Mouse (Mus musculus) lung, postnatal 25 days (tissue): Measurements from ENCODE around the gene Ogg1.
A peak's percentile ranks its signal among the peaks of the same experiment; 100 is the strongest.
"Not testable (repeated sequence)": the region's sequence is repeated elsewhere in the genome, so short reads cannot be mapped to it uniquely, and the experiment has no call there.

Source experiments
- DNase-seq: peaks from one replicate; pipeline ENCODE4 v3.0.0; 2022; ENCODE audit warnings: low spot score

Ogg1 gene

DNA sequence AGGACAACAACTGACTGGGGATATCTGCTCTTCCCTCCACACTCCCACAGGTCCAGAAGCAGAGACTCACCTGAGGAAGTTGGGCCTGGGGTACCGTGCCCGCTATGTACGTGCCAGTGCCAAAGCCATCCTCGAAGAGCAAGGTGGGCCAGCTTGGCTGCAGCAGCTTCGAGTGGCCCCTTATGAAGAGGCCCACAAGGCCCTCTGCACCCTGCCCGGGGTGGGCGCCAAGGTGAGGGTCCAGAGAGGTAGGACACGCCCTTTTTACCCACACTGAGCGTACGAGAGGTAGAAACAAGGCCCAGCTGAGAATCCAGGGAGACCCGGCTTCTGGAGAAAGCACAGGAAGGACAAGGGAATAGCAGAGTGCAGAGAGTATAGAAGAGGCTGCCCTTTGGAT is 4.9 kb downstream of the Ogg1 start:
- no peak for DNase-seq

DNA sequence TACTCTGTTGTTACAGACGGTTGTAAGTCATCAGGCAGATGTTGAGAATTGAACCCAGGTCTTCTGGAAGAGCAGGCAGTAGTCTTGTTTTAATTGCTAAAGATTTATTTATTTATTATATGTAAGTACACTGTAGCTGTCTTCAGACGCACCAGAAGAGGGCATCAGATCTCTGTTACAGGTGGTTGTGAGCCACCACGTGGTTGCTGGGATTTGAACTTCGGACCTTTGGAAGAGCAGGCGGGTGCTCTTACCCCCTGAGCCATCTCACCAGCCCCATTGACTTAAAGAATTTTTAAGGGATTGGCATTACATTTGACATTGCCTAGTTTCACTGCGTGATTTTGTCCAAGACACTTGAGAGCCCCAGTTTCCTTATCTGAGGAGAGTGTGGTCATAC is 6.0 kb downstream of the Ogg1 start:
- not testable (repeated sequence) for DNase-seq

DNA sequence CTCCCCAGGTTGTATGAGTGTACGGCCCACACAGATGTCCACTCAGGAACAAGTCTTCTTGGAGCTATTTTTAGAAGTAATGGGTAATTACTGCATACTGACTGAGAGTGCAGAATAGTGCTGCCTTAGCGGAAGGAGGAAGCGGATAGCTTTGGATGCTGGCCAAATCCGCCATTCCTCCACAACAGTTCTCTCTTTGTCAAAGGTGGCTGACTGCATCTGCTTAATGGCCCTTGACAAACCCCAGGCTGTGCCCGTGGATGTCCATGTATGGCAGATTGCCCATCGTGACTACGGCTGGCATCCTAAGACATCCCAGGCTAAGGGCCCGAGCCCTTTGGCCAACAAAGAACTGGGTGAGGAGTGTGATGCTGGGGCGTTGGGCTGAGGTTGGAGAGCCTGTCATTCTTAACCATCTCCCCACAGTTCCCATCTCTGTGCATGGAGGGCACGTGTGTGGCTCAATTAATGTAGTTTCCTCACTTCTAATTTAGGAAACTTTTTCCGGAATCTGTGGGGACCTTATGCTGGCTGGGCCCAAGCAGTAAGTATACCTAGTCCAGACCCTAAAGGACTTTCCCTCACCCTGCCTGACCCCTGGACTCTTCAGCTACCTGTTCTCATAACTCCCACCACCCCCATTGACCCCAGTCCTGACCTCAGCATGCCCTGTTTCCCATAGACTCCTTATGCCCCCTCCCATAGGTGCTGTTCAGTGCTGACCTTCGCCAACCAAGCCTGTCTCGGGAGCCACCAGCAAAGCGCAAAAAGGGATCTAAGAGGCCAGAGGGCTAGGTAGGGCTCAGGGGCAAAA is 6.6 kb downstream of the Ogg1 start:
- peak; percentile 28 for DNase-seq

DNA sequence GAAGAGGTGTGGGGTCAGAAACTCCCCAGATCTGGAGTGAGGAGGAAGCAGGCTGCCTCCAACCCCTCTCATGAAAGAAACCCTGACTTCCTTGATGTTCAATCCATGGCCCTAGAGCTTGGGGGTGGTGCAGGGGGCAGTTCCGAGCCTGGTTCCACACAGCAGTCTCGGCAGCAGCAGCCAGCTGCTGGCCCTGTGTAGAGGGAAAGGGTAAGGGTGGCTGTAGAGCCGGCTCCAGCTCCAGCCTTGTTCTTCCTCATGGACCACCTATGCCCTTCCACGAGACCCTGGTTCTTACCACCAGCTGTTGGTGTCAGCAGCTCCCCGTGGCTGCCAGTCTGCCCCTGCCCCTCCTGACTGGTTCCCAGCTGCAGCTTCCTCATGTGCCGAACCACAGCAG is 7.4 kb downstream of the Ogg1 start:
- no peak for DNase-seq

DNA sequence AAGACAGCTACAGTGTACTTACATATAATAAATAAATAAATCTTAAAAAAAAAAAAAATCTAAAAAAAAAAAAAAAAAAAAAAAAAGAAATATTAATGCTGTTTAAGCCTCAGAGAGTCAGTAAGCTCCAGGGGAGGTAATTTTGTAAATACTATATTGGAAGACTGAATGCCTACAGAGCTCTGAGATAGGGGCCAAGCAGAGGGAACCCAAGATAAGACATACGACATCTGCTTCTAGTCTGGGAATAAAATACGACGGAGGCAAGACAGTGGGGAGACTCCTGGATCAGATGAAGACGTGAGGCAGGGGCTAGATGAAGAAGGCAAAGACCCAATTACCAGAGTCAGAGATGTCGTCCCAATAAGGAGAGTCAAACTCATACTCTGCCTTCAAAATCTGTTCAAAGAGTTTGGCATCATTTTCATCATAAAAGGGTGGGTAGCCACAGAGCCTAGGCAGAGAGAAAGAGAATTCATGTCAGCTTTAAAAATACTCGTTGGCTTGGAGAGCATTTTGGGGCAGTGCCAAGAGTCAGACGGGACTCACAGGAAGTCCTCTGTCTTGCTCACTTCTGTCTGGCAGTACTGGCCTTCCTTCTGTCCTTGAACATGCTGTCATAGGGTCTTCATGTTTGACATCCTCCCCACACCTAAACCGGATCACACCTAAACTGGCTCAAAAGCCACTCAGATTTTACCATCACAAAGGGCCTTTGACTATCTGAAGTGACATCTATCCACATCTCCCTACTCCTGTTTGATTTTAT is 10.3 kb downstream of the Ogg1 start:
- peak; percentile 16 for DNase-seq

DNA sequence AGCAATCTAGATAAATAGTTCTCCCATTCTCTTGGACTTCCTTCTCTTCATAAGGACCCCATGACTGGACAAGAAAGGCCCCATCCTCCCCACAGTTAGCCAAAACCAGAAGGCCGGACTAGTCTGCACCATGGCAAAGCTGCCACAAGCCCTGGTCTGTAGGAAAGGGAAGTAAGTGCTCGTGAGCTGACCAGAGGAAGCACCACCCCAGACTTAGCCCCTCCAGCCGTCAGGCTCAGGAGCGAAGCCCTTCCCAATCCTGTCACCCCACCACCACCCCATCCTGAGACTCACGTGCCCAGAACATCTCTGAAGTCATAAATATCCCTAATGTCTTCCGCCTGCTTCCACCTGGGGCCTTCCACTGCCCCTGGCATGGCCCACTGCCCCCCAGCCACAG is 14.8 kb downstream of the Ogg1 start:
- DNase-seq: peak; percentile 10

DNA sequence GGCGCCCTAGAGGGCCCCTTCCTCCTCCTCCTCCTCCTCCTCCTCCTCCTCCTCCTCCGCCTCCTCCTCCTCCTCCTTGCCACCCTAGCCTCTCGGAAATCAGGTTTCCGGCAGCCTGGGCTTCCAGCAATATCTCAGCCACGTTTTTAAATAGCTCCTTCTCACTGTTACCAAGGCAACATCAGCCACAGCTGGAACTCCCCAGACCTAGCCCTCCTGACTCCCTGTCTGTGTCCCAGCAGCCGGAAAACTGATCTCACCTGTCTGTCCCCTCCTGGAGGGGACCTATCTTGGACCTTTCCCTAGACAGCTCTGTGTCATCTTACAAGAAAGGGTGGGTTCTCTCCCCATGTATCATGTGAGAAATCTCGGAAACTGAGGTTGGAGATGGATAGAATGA is 15.5 kb downstream of the Ogg1 start:
- no peak for DNase-seq

DNA sequence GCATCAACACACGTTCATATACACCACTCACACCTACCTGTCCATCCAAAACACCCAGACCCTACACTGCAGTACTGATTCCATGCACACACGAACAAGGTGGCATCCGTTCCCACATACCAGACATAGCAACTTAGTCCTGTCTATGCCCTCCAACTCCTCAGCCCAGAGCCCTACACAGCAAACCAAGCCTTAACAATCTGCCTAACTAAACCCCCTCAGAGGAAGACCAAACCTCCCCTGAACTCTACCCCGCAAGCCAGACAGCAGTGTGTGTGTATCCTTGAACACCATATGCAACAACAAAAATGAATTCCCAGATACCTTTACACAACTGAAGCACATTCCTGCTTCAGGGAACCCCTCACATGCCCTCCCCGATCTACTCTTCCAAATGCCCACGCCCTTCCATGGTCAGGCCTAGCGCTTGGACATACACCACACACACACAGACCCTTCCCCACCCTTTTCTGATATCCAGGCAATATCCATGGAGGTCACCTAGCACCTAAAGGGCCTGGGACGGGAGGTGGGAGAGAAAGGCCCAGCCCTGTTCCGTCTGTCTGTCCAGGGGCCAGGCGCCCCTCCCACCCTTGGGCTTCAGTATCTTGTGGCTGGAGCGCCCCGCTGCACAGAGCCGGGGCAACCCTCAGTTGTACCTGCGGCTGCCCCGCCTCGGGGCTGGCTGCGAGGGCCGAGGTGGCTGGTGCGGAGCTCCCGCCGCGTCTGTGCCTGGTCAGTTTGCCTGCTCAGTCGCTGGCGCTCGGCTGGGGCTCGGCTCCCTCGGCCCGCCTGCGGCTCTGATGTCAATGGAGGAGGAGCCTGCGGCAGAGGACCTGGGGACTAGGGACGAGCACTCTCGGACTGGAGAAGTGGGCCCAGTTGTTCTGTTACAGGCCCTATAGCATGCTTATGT is 16.7 kb downstream of the Ogg1 start, which contains the start of gene Camk1:
Gene Camk1, minus strand, starts transcription at position 808 of the 916 bp plus-strand sequence.
- peak; percentile 89 for DNase-seq

DNA sequence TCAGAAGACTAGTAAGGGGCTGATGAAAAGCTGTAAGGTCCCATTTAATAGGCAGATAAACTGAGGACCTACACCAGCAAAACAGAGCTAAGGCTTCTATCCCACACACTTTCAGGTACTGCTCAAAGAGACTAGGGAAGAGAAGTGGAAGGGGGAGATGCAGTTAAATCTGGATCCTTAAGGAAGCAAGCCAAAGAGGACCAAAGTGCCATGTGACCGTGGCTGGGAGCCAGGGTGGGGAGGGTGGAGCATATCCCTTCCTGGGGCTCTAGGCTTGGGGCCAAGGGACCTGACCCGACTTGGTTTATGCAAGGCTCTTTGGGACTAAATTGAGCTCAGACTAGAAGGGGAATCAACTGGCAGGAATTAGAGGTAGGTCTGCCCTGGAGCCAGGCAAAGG is 17.5 kb downstream of the Ogg1 start:
- peak; percentile 88 for DNase-seq

DNA sequence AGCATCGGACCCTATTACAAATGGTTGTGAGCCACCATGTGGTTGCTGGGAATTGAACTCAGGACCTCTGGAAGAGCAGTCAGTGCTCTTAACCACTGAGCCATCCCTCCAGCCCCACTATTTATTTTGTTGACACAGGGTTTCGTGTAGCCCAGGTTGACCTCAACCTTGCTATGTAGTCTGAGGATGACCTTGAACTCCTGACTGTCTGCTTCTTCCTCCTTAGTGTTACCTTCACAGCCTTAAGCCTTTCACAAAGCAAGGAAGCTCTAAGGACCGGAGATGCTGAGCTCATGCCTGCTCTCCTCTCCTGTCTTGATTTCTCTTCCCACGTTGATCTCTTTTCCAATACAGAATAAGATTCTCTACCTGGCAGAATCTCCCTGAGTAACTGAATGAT is 20.1 kb downstream of the Ogg1 start:
- no peak for DNase-seq

DNA sequence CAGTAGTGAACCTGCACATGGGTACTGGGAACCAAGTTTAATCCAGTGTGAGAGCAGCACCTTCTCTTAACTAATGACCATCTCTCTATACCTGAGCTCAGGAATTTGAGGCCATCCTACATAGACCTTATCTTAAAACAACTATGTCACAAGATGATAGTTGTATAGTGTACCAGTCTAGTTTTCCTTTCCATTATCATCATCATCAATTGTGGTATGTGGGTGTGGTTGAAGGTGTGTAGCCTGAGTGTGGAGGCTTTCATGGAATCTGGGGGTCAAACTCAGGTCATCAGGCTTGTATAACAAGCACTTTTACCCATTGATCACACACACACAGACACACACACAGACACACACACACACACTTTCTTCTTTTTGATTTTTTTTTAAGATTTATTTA is 23.8 kb downstream of the Ogg1 start:
- no peak for DNase-seq

DNA sequence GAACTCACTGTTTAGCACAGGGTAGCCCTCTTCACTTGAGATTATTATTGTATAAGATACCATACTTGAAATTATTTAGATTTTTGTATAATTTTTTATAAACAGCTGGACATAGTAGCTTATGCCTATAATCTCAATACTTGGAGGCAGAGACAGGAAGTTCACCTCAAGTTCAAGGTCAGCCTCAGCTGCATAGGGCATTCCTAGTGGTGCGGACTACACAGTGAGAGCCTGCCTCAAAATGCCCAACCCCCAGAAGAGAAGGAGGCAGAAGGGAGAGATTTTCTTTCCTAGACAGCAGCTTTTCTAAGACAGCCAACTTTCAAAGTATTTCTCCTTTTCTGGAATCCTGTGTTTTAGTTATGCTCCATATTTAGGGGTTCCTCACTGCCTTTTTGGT is 24.4 kb downstream of the Ogg1 start:
- DNase-seq: no peak

DNA sequence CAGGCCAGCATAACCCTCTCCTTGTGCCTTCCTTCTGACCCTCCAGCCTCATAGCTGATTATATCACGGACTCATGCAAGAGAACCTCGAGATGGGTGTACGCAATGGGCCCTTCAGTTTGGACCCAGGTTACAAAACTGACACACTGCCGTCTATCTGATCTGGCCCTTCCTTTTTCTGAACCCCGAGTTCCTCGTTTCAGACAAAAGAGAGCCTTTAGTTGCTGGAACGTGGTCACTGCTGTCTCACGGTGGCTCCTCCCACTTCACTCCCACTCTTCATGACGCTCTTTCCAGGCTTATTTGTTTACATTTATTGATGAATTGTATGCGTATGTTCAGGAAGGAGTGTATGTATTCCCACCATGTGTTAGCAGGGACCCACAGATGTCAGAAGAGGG is 24.9 kb downstream of the Ogg1 start:
- DNase-seq: no peak

DNA sequence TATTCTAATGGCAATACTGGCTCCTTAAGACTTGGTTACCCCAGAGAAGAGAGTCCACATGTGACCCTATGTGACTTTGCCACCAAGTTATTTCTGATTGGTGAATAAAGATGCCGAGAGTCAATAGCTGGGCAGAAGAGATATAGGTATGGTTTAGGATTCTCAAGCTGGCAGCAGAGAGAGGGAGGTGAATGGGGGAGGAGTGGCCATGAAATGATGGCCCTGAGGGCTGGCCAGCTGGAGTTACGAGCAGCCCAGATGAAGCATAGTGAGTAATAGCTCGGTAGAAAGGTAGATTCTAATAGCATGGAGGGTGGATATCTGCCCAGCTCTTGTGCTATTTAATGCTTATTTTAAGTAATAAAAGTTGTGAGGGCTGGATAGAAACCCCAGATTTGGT is 26.0 kb downstream of the Ogg1 start:
- no peak for DNase-seq

DNA sequence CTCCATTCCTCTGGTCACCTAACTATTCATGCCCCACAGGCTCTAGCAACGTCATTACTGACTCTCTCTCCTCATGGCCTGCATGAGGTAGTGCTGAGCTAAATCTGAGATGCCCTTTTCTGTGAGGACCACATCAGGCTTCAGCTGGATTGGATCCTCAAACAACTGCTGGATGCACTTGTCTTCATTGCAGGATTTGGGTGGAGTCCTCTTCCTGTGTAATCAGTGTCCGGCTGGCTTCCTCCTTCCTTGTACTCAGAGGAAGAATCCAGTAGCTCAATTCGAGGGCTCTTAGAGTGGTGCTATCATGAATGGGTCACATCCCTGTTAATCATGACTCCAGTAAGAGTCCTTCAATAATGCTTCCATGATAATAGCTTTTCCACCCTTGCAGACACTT is 26.9 kb downstream of the Ogg1 start:
- peak; percentile 16 for DNase-seq

DNA sequence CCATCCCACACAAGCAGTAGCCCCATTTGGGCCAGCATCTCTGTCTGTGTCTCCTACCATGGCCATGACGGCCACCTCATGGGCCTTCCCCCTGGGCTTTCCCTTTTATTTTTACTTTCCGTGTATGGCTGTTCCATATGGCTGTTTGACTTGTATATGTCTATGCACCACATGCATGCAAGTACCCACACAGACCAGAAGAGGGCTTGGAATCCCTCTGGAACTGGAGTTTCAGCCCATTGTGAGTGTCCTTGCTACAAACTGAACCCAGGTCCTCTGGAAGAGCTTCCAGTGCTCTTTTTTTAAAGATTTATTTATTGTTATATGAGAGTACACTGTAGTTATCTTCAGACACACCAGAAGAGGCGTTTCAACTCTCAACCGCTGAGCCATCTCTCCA is 34.7 kb downstream of the Ogg1 start:
- no peak for DNase-seq

DNA sequence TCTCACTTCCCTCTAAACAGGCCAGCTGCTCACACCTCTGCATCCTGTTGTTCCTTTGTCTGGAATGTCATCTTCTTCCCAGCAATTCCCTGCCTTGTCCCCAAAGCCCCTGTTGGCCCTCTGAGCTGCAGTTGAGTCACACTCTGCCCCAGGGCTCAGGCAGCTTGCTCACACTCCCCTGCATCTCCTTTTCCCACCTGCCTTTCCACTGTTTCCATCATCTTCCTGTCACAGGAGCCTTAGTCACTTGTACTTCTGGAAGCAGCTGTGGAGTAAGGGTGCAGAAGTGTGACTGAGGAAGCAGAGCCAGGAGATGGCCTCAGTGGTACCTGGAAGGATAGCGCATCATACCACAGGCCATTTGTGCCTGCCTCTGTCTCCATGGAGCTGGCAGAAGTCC is 35.5 kb downstream of the Ogg1 start:
- DNase-seq: no peak

DNA sequence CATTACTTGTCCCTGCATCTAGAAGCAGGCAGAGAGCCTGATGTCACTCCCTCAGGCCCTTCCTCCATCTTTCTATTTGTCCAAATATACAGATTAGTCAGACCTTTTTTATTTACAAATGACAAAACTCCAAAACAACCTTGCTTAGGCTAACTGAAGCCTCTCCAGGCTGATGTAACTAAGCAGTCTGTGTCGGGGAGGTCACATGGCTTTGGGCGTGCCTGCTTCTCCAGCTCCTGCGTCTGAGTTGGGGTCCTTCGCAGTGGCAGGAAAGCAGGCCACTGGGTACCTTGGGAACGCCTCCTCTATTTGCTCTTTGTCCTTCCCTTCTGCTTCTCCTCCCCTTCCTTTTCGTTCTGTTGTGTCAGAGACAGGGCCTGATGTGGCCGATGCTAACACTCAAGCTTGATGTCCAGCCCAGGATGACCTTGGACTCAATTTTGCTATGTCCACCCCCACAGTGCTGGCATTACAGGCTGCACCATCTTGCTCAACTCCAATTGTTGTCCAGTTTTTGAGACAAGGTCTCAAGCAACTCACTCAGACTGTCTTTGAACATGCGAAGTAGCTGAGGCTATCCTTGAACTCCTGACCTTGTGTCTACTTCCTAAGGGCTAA is 37.9 kb downstream of the Ogg1 start:
- DNase-seq: no peak

DNA sequence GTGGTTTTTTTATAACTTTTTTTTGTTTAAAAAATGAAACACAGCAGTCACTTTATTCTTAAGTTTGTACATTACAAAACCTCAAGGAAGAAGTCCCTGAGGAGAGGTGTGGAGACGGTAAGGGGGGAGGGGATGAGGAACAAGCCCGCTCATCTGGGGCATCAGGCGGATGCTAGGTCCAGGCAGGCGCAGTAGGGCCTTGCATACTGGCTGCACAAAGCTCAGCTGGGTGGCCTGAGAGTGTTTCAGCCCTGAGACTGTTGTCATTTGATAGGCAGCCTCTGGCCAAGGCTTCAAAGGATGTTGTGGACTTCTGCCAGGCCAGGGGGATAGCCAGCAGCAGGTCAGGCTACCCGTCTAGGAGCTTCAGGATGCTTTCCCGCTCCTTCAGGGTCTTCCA is 39.9 kb downstream of the Ogg1 start:
- no peak for DNase-seq

DNA sequence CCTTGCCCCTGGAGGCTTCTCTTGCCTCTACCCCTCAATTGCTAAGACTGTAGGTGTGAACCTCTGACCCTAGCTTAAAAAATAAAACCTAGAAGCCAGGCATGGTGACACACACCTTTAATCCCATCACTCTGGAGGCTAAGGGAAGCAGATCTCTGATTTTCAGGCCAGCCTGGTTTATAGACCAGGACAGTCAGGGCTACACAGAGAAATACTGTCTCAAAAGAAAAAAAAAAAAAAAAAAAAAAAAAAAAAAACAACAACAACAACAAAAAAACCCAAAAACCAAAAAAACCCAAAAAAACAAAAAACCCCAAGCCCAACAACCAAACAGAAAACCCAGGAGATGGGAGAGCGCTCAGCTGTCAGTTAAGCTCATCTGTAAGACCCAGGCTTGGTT is 40.8 kb downstream of the Ogg1 start:
- DNase-seq: no peak

DNA sequence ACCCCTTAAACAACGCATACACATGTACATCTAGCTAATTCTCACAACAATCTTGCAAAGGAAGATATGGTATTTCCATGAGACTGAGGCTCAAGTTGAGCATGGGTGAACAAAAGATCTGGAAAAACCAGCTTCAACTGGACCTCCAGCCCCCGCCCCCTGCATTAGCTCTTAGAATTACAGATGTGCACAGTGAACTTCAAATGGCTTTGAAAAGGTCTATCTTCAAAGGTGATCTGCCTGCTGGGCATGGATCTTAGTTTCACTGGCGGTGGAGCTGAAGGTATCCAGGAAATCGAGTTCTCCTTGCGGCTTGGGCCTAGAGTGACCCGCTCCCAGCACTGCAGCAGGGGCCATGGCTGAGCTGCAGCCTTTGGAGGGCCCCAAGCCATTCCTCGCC is 41.4 kb downstream of the Ogg1 start:
- DNase-seq: no peak

DNA sequence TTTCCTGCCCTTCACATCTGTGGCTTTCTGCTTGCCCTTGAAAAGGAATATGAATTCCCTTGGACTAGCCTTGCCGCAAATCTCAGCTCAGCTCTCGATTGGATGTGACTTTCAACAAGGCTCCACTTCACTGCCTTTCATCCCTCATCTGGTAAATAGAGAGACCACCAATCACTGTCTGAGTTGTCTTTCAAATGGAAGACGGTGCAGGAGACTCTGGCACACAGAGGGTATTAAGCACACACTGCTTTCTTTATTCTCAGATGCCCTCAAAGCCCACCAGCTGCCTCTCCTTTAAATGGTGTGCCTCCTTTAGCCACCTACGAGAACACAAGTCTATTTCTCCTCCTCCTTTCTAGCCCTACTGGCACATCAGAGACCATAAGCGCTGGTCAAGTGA is 41.8 kb downstream of the Ogg1 start:
- no peak for DNase-seq
